Mouse (Mus musculus): Measurements from ENCODE around the gene Ptdss2.

Ptdss2 gene

DNA sequence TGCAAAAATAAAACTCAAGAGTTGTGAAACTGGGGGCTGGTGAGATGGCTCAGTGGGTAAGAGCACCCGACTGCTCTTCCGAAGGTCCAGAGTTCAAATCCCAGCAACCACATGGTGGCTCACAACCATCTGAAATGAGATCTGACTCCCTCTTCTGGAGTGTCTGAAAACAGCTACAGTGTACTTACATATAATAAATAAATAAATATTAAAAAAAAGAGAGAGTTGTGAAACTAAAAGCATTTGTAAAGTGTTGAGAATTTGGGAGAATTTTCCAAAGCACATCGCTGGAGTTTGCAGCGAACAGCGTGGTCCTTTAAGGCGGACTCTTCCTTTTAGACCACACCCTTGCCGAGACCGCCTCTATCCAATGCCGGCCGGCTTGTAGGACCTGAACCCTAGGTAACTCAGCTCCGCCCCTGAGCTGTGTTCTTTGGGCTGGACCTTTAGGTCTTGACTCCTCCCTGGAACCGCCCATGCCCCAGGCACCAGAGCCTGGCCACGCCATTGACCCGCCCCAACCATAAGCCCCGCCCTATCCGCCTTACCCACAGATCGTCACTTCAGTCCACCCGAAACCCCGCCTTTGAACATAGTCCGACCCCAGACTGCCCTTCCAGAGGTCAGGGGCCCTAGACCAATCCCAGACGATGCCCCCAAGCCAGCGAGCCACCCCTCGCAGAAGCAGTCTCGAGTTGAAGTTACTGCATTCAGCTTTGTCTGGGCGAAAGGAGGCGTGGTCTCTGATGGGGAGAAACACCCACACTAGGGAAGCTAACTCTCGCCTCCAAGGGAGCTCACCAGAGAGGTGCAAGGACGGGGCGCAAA, 721 bp downstream of the Ptdss2 start:
- peak; percentile 99 for DNase-seq

DNA sequence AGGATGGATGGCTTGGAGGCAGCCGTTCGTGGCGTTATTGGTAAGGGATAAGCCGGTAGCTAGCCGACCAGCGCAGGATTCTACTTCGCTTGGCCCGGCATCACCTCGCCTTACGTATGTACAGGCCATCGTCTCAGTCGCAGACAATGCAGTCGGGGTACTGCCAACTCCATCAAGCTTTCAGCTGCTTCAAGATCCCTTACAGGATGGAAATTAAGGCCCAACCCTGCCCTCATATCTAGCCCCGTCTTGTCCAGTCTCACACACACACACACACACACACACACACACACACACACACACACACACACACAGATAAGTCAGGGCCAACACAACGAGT, 1.3 kb downstream of the Ptdss2 start:
- DNase-seq: no peak

DNA sequence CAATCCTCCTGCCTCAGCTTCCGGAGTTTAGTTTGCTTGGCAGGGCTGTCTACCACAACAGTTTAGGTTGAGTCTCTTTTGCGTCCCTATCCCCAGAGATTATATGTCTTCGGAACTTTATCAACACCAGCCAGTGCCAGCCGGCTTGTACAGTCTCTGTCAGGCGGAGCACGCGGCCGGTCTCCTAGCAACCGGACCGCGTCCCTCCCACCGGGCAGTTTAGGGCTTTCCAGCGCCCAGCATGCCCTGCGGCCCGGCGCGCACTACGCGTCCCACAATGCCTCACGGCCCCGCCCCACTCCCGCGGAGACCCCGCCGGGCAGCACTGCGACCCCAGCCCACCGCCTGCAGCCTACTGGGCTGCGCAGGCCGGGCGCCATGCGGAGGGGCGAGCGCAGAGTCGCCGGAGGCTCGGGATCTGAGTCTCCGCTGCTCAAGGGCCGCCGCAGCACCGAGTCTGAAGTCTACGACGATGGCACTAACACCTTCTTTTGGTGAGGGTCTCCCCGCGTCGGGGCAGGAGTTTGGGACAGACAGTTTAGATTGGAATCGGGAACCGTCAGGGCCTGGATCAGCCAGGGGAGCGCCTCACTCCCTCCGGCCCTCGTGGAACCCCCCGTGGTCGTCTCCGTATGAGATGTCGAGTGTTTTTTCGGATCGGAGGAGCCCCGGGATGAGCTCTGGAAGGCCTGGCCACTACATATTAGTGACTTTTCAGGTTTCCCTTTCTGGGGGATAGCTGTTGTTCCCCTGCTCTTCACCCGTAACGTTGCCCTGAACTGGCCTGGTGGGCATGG, 9.0 kb downstream of the Ptdss2 start:
- DNase-seq: peak; percentile 98

DNA sequence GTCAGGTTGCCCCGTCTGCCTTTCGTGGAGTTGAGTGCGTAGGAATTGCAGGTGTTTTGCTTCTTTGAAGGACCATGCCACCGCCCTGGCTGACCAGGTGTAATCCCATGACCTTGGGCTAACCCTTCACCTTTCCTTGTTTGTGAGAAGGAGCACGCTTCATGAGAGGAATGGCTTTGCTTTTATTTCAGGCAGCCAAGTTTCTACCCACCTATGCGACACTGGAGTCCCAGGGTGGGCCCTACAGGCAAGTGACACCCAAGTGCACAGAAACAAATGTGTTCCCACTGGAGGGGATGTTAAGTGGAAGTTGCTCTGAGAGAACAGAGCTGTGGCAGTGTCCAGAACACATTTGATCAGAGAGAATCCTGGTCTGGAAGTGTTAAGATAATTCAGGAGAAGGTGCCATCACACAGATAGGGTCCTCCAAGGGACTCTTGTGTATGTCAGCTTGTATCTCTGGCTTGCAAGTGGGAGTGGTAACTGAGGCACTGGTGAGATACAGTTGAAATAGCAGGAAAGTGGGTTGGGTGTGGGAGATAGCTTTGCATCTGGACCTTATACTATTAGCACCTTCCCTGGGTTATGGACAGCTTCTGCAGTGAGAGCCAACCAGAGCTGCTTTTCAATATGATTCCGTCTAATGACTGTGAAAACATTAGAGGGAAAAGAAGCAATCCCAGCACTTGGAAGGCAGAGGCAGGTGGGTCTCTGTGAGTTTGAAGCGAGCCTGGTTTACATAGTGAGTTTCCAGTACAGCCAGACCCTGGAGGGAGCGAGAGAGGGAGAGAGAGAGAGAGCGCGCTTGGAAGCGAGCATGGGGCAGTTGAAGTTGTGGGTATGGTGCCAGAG, 9.9 kb downstream of the Ptdss2 start:
- DNase-seq: peak; percentile 77

- no peak for DNase-seq
Observed at GRCm38 (mm10) chr7:141141326-141141725, 19.1 kb downstream of the Ptdss2 start.

GRCm38 (mm10) chr7:141143112-141143511, 20.9 kb downstream of the Ptdss2 start:
- peak; percentile 77 for DNase-seq

DNA sequence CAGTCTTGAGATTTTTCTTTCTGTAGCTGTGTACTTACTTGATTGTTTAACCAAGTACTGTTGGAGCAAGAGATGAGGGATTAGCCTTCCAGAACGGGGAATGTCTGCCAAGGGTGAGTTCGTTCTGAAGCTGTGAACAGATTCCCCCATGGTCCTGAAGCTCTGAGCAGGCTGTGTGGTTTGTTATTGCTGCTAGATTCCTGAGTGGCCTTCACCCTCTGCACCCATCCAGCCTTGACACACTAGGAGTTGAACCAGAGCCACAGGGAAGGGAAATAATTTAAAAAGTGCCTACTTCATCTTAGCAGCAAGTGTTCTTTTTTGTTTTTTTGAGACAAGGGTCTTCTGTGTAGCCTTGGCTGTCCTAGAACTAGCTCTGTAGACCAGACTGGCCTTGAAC, 21.7 kb downstream of the Ptdss2 start:
- no peak for DNase-seq

DNA sequence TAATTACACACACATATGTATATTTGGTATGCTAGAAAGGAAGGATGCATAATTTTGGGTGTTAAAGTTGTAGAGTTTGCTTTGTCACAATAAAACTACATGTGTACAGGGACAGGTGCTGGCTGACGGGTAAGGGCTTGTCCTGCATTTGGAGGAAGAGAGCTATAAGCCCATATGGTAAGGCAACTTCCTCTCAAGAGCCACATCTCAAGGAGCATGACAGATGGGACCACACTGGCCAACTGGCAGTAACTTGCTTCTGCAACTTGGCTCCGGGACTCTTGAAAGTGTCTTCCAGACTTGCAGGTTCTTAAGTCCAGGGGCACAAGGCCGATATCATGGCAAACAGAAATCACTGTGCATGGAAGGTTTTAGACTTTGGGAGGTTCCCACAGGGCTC, 22.5 kb downstream of the Ptdss2 start:
- no peak for DNase-seq

DNA sequence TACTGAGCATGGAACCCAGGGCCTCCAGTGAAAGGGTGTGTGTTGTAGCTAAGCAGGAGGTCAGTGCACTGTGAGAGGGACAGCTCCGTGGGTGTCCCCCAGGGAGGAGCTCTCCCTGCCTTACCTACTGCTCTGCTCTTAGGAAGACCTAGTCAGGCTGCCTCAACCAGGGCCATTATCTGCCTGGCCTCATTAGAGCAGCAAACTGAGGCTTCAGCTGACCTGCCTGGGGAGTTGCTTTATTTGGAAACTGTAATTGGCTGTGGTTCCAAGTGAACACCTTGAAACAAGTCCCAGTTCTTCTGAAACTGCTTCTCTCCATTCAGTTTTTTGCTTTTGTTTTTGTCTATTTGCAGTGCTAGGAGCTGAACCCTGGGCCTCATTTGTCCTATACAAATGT, 23.2 kb downstream of the Ptdss2 start:
- DNase-seq: no peak

GRCm38 (mm10) chr7:141146043-141146595, 23.9 kb downstream of the Ptdss2 start:
- peak; percentile 77 for DNase-seq

DNA sequence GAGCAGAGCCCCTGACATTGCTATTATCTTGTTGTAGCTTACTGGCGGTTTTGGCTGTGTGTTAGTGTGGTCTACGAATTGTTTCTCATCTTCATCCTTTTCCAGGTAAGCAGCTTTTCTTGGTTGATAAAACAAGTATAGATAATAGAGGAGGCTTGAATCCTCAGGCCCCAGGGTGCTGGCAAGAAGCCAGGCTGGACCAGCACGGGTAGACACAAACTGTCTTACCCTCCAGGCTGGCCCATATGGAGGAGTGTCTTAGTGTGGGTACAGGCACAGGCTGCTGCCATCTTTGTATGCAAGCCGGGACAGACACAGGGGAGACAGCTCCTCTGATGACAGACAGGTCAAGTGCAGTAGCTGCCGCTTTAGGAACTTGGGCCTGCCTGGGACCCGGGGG, 24.9 kb downstream of the Ptdss2 start:
- DNase-seq: peak; percentile 50

- no peak for DNase-seq
Observed at GRCm38 (mm10) chr7:141148639-141149038, 26.5 kb downstream of the Ptdss2 start.

- no peak for DNase-seq
Observed at GRCm38 (mm10) chr7:141155362-141155761, 33.2 kb downstream of the Ptdss2 start.

GRCm38 (mm10) chr7:141164397-141164796, 42.2 kb downstream of the Ptdss2 start:
- no peak for DNase-seq

DNA sequence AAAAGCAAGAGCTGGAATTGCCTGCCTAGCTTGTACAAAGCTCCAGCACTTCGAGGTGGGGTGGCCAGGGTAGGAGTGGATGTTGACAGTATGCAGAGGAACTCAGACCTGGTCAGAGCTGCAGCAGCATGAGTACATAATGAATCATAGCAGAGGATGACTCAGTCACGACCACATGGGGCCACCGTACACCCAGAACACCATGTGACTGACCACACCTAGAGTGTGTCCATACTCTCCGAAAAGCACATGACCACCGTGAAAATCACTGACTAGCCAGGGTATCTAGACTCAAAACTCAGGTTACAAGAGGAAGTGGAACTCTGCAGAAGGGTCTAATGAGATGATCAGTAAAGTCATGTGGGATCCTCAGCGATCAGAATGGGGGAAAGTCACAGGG, 42.7 kb downstream of the Ptdss2 start:
- DNase-seq: no peak

DNA sequence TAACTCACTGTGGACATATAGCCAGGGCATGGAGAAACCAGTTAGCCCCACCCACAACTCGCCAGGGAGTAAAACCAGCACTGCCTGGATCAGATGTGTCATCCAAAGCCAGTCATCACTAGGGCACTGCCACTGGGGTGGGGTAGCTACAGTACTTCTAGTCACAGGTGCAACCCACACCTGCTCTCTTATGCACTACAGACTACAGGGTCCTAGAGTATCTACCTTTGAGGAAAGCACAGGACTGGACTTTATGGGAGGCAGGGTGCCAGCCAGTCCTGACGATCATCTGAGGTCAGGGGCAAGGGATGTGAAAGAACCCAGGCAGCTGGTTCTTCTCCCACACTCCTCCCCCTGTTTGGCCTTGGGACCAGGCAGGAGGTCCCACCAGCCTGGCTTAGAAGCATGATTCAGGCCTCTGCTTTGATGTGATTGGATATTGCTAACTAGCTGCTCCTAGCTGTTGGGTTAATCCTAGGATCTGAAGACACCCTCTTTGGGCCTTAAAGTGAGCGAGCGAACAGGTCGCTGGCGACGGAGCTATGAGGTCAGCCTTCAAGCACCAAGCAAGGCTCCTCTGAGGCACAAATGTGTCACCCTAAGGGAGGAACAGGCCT, 45.8 kb downstream of the Ptdss2 start:
- DNase-seq: peak; percentile 67

DNA sequence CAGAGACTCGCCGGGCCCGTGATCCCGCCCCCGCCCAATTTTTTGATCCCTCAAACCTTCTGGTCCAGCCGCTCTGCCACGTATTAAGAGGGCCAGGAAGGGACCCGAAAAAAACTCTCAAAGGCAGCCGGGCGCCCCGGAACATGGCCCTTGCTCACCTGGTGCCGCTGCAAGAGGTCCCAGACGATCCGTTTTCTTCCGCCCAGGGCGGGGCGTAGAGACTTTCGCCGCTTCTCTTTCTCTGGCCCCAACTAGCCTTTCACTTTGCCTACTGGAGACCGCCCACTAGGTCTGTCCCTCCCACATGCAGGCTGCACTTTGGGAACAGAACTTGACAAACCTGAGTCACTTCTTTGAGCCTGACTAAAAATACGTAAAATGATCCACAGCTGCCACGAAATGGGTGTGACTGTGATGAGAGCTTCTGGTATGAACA, 46.4 kb downstream of the Ptdss2 start:
- peak; percentile 81 for DNase-seq

DNA sequence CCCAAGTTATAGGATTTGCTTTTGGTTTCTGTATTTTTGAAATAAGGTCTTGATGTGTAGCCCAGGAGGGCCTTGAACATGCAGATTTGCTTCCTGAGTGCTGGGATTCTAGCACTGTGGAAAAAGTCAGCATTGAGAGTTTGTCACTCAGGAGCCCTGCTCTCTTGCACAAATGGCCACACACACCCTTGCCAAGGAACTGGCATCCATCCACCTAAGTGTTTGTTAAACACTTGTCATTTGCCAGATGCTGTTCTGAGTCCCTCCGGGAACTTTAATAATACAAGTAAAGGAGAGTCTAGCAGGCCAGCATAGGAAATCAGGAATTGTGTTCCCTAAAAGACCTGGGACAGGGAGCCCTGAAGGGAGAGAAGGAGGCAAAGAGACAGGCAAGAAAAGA, 47.1 kb downstream of the Ptdss2 start:
- DNase-seq: no peak

GRCm38 (mm10) chr7:141169866-141170265, 47.7 kb downstream of the Ptdss2 start:
- DNase-seq: no peak

- DNase-seq: peak; percentile 91
Observed at GRCm38 (mm10) chr7:141172116-141173006, 50.2 kb downstream of the Ptdss2 start, which contains the start of gene Rnh1. Gene Rnh1 (minus strand): TSS chr7:141172857.

- no peak for DNase-seq
Observed at GRCm38 (mm10) chr7:141173323-141173850, 51.2 kb downstream of the Ptdss2 start.
